Mouse (Mus musculus) cerebral cortex, adult 2 months (tissue): ENCODE results near the gene Mau2.

ENCODE experiments used
- WGBS: fragments of 180-500 bp; shearing (Covaris S2); methylation state at CpG from one replicate; pipeline ENCODE4 v1.1.7; 2018; 5-methylcytosine and 5-hydroxymethylcytosine counted together

Gene Mau2

DNA sequence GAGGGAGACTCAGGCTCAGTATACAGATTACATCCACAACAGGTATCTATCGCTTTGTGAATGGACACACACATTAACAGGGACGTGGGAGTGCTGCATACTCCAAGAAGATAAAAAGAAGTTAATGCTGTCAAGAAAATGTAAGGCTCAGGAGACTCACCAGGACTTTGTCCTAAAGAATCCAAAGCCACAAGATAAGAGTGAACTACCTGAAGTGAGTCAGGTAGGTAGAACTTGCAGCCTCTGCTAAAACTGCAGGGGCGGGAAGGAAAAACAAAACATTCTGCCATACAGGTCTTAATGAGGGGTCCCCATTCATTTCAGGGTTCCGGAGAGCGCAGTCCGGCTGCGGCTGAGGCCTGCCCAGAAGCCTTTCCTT, 69.5 kb downstream of the Mau2 start:
- 23% methylated on average over 7 of the region's 7 CpGs for WGBS

DNA sequence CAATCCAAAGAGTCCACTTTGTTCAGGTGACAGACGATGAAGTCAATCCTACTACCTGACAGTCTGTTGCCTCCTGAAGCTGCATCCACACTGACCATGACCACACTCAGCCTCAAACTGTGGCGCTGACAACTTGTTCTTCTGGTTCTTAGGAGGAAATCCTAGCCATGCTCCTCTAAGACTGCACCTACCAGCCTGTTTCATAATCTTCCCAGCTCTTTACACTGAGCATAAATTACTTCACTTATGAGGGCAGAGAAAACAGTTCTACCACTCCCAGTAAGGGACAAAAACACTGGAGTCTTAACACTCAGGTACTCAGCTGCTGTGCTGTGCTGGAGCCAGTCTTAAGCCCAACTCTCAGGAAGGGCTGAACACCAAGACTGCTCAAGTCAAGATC, 71.7 kb downstream of the Mau2 start:
- 92% methylated on average over 2 of the region's 2 CpGs for WGBS

DNA sequence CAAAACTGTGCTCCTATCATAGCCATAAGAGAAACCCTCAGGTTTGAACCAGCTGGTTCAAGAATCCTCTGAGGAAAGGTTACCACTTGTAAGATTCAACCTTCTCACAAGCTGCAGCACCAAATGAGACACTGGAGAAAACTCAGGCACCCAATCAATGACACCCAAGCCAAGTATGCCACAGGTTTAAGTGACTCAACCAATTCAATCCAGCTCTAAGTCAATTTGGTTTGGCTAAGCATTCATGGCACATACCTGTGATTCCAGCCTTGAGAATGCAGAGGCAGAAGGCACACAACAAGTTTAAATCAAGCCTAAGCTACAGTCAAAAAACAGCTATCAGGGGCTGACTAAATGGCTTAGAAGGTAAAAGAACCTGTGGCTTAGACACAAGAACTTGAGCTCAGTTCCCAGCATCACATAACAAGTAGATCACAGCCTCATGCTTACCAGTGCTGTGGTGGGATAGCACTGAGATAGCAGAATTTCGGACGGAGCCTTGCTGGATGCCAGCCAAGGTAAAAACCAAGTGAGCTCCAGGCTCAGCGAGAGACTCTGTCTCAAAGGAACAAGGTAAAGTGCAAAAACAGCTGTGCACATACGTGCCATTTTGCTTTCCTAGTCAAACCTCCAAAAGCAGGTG, 75.1 kb downstream of the Mau2 start:
- 69% methylated on average over 4 of the region's 4 CpGs for WGBS
